Mouse (Mus musculus): Measurements from ENCODE around the gene Sin3a. TPM values are rescaled to one million over a fixed set of nuclear protein-coding genes. Genes with fewer than 3 reads are reported as not detected.

Sin3a gene
- total and polyA plus RNA-seq, 2 experiments from 2014 or later = 12.1 to 39.6 TPM

GRCm38 (mm10) chr9:57152331-57152730 is 80.5 kb downstream of the Sin3a start:
- Histone ChIP-seq H3K4me3 (ENCODE audit: low read depth, low read length) (no peak overlapping the region), H3K9ac (replicated peaks; ENCODE audit: low read depth, low read length) (no peak overlapping the region)
- WGBS = 40% methylated on average over 6 of the region's 6 CpGs

DNA sequence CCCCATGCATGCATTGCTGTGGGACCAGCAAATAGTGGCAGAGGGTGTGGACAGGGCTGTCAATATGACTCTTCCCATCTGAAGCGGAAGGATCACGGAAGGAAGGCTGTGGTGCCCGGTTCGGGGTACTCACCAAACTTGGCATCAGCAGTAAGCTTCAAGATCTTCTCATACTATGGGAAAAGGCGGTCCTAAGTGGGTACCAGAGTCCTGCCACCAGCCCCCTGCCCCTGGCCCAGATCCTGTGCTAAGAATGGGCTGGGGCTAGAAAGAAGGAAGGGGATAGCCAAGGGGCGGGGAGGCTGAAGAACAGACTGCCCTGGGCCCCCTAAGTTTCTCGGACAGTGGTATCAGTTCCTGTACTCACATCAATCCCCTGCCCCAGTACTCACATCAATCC is 84.5 kb downstream of the Sin3a start:
- Histone ChIP-seq H3K4me1 (ENCODE audit: control insufficient read depth, insufficient read depth) (peaks cover 5% of the 10 kb centered on the region; the same call in 1 of the 2 replicates), H3K27ac (ENCODE audit: low read depth) (no peak overlapping the region), H3K4me3 (ENCODE audit: low read depth, low read length) (no peak overlapping the region), H3K27me3 (ENCODE audit: control insufficient read depth, insufficient read depth, low read length) (no peaks in the 10 kb centered on the region), H3K9me3 (replicated peaks; ENCODE audit: control insufficient read depth, low read length) (no peaks in the 10 kb centered on the region), H3K9ac (replicated peaks; ENCODE audit: low read depth, low read length) (no peak overlapping the region), H3K36me3 (replicated peaks; ENCODE audit: control insufficient read depth, insufficient read depth, low read length) (peaks cover 13% of the 10 kb centered on the region), H3K4me2 (ENCODE audit: low read depth, low read length) (no peak overlapping the region)
- no peak for DNase-seq (ENCODE audit: low spot score)
- TF ChIP-seq EP300 (IDR thresholded peaks at IDR 0.05; ENCODE audit: low read depth) = no peak
- TF ChIP-seq CTCF (IDR thresholded peaks at IDR 0.05; ENCODE audit: low read depth) = no peak
- WGBS = 88% methylated on average over 7 of the region's 7 CpGs
- ATAC-seq (ENCODE audit: insufficient read depth, low read depth) = no peak

More at GRCm38 (mm10) chr9:57152331-57152730, 80.5 kb downstream of the Sin3a start:
- no peak for DNase-seq (ENCODE audit: low spot score)
- peaks cover 13% of the 10 kb centered on the region for H3K36me3 ChIP-seq (replicated peaks; ENCODE audit: control insufficient read depth, insufficient read depth, low read length)
- TF ChIP-seq EP300 (IDR thresholded peaks at IDR 0.05; ENCODE audit: low read depth) (no peak), CTCF (IDR thresholded peaks at IDR 0.05; ENCODE audit: low read depth) (no peak)
- no peak overlapping the region for H3K27ac ChIP-seq (ENCODE audit: low read depth)
- no peak for ATAC-seq (ENCODE audit: insufficient read depth, low read depth)
- peaks cover 1% of the 10 kb centered on the region; the same call in 1 of the 2 replicates for H3K4me1 ChIP-seq (ENCODE audit: control insufficient read depth, insufficient read depth)
- H3K4me2 ChIP-seq (ENCODE audit: low read depth, low read length) = no peak overlapping the region
- H3K9me3 ChIP-seq (replicated peaks; ENCODE audit: control insufficient read depth, low read length) = no peaks in the 10 kb centered on the region
- no peaks in the 10 kb centered on the region for H3K27me3 ChIP-seq (ENCODE audit: control insufficient read depth, insufficient read depth, low read length)

- no peaks in the 10 kb centered on the region for H3K27me3 ChIP-seq (ENCODE audit: control insufficient read depth, insufficient read depth, low read length)
- no peak overlapping the region for H3K4me2 ChIP-seq (ENCODE audit: low read depth, low read length)
- TF ChIP-seq CTCF (IDR thresholded peaks at IDR 0.05; ENCODE audit: low read depth) (no peak), EP300 (IDR thresholded peaks at IDR 0.05; ENCODE audit: low read depth) (no peak)
- no peaks in the 10 kb centered on the region for H3K9me3 ChIP-seq (replicated peaks; ENCODE audit: control insufficient read depth, low read length)
- no peak overlapping the region for H3K9ac ChIP-seq (replicated peaks; ENCODE audit: low read depth, low read length)
- H3K27ac ChIP-seq (ENCODE audit: low read depth) = no peak overlapping the region
- ATAC-seq (ENCODE audit: insufficient read depth, low read depth) = no peak
- no peak for DNase-seq (ENCODE audit: low spot score)
- peaks cover 5% of the 10 kb centered on the region; the same call in 1 of the 2 replicates for H3K4me1 ChIP-seq (ENCODE audit: control insufficient read depth, insufficient read depth)
- H3K4me3 ChIP-seq (ENCODE audit: low read depth, low read length) = no peak overlapping the region
- 81% methylated on average over 8 of the region's 8 CpGs for WGBS
- H3K36me3 ChIP-seq (replicated peaks; ENCODE audit: control insufficient read depth, insufficient read depth, low read length) = peaks cover 13% of the 10 kb centered on the region
Measured at GRCm38 (mm10) chr9:57156823-57157222, 85.0 kb downstream of the Sin3a start.

- 23% methylated on average over 13 of the region's 13 CpGs for WGBS
- H3K27me3 ChIP-seq (ENCODE audit: control insufficient read depth, insufficient read depth, low read length) = no peaks in the 10 kb centered on the region
- no peak for DNase-seq (ENCODE audit: low spot score)
- peak overlapping the region; percentile 89 for H3K4me2 ChIP-seq (ENCODE audit: low read depth, low read length)
- H3K9ac ChIP-seq (replicated peaks; ENCODE audit: low read depth, low read length) = peak overlapping the region; percentile 48; the same call in 1 of the 2 replicates
- TF ChIP-seq EP300 (IDR thresholded peaks at IDR 0.05; ENCODE audit: low read depth) = no peak
- no peak for TF ChIP-seq CTCF (IDR thresholded peaks at IDR 0.05; ENCODE audit: low read depth)
- H3K27ac ChIP-seq (ENCODE audit: low read depth) = peak overlapping the region; percentile 5; the same call in 1 of the 2 replicates
- peak overlapping the region; percentile 63 for H3K4me3 ChIP-seq (ENCODE audit: low read depth, low read length)
- H3K36me3 ChIP-seq (replicated peaks; ENCODE audit: control insufficient read depth, insufficient read depth, low read length) = peaks cover 13% of the 10 kb centered on the region
- H3K9me3 ChIP-seq (replicated peaks; ENCODE audit: control insufficient read depth, low read length) = no peaks in the 10 kb centered on the region
- 0 out of 2 replicates have a peak, but pooled peaks have one; percentile 4 for ATAC-seq (ENCODE audit: insufficient read depth, low read depth)
- H3K4me1 ChIP-seq (ENCODE audit: control insufficient read depth, insufficient read depth) = peaks cover 5% of the 10 kb centered on the region; the same call in 1 of the 2 replicates
Measured at GRCm38 (mm10) chr9:57157499-57157898, 85.7 kb downstream of the Sin3a start.

DNA sequence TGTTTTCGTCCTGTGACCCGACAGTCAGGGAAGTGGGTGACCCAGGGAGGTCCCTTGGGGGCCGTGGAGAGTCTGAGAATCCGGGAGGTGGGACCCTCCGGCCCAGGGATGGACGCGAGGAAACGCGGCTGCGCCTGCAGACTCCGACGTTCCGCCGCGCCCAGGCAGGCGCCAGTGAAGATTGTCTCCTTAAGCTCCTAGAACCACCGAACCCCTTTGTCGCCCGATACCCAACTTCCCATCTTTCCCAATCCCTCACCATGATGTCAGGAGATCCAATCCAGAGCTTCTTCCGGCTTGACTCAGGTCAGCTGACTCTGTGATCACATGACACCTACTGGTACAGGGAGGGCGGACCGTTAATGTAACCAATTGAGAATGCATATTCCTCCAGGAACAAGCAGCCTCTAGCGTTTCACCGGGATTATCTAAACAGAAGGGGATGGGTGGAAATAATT is 86.2 kb downstream of the Sin3a start, which contains the start of gene Commd4:
Gene Commd4 (minus strand): TSS at position 319 of the 458 bp plus-strand sequence.
- H3K27ac ChIP-seq (ENCODE audit: low read depth) = peak within 1 kb of the TSS; percentile 5; the same call in 1 of the 2 replicates
- no peaks in the 10 kb centered on the region for H3K9me3 ChIP-seq (replicated peaks; ENCODE audit: control insufficient read depth, low read length)
- peak within 1 kb of the TSS; percentile 63 for H3K4me3 ChIP-seq (ENCODE audit: low read depth, low read length)
- under 1% methylated on average over 23 of the region's 24 CpGs for WGBS
- ATAC-seq (ENCODE audit: insufficient read depth, low read depth) (peak; percentile 91), DNase-seq (ENCODE audit: low spot score) (peak; percentile 97)
- H3K27me3 ChIP-seq (ENCODE audit: control insufficient read depth, insufficient read depth, low read length) = no peaks in the 10 kb centered on the region
- H3K9ac ChIP-seq (replicated peaks; ENCODE audit: low read depth, low read length) = peak within 1 kb of the TSS; percentile 48; the same call in 1 of the 2 replicates
- peaks cover 5% of the 10 kb centered on the region; the same call in 1 of the 2 replicates for H3K4me1 ChIP-seq (ENCODE audit: control insufficient read depth, insufficient read depth)
- H3K4me2 ChIP-seq (ENCODE audit: low read depth, low read length) = peak within 1 kb of the TSS; percentile 89
- TF ChIP-seq EP300 (IDR thresholded peaks at IDR 0.05; ENCODE audit: low read depth) (peak; percentile 79; the same call in 1 of the 2 replicates), CTCF (IDR thresholded peaks at IDR 0.05; ENCODE audit: low read depth) (no peak)
- peaks cover 13% of the 10 kb centered on the region for H3K36me3 ChIP-seq (replicated peaks; ENCODE audit: control insufficient read depth, insufficient read depth, low read length)
